Mouse (Mus musculus) megakaryocyte, embryonic 14.5 days (primary cell): ENCODE results near the gene Ldah. TPM values are rescaled to one million over a fixed set of nuclear protein-coding genes. Genes with fewer than 3 reads are reported as not detected.

Source experiments
- H3K27me3 ChIP-seq: replicated peaks from 2 replicates; pipeline ENCODE3; 2012; ENCODE audit warnings: inconsistent platforms
- H3K36me3 ChIP-seq: replicated peaks from 2 replicates; pipeline ENCODE3; 2012; ENCODE audit warnings: low read length, inconsistent platforms, mixed read lengths
- H3K4me1 ChIP-seq: 2 replicates; pipeline ENCODE4 v1.6.1; 2012; ENCODE audit warnings: inconsistent platforms
- H3K4me3 ChIP-seq: replicated peaks from 2 replicates; pipeline ENCODE3; 2012; ENCODE audit warnings: moderate library complexity, mild to moderate bottlenecking, inconsistent platforms
- H3K9me3 ChIP-seq: 2 replicates; pipeline ENCODE4 v1.6.1; 2012; ENCODE audit warnings: inconsistent platforms
- FLI1 ChIP-seq: IDR thresholded peaks from 2 replicates; pipeline ENCODE4 v1.6.1; 2012; ENCODE audit warnings: low read length, inconsistent platforms, mixed read lengths
- GATA1 ChIP-seq: IDR thresholded peaks from 3 replicates; pipeline ENCODE4 v1.6.1; 2012; ENCODE audit warnings: mixed read lengths, low read length, inconsistent platforms, borderline replicate concordance
- polyA plus RNA-seq: library from polyadenylated mRNA; stranded (reverse); fragments of >175 nt; gene quantifications from 2 replicates; pipeline ENCODE4 v1.2.3, GENCODE M21; 2012; ENCODE audit warnings: low replicate concordance; ENCODE audit not compliant: insufficient read depth

Gene Ldah
- polyA plus RNA-seq, 1 experiment = 1.4 TPM

GRCm38 (mm10) chr12:8297586-8298214 is 89.8 kb downstream of the Ldah start:
- H3K27me3 ChIP-seq = peaks cover 90% of the 10 kb centered on the region
- H3K9me3 ChIP-seq = no peaks in the 10 kb centered on the region; the same call in 1 of the 2 replicates
- H3K4me3 ChIP-seq = peak overlapping the region; percentile 90
- no peaks in the 10 kb centered on the region for H3K36me3 ChIP-seq
- H3K4me1 ChIP-seq = peaks cover 83% of the 10 kb centered on the region
- TF ChIP-seq GATA1 (no peak), FLI1 (no peak)

GRCm38 (mm10) chr12:8298361-8299142 is 90.6 kb downstream of the Ldah start:
- Histone ChIP-seq H3K27me3 (peaks cover 91% of the 10 kb centered on the region), H3K4me1 (peaks cover 91% of the 10 kb centered on the region), H3K36me3 (no peaks in the 10 kb centered on the region), H3K4me3 (peak overlapping the region; percentile 90), H3K9me3 (no peaks in the 10 kb centered on the region; the same call in 1 of the 2 replicates)
- TF ChIP-seq GATA1 (no peak), FLI1 (no peak)

GRCm38 (mm10) chr12:8299143-8300110 is 91.5 kb downstream of the Ldah start:
- H3K36me3 ChIP-seq = no peaks in the 10 kb centered on the region
- H3K4me1 ChIP-seq = peaks cover 87% of the 10 kb centered on the region
- H3K27me3 ChIP-seq = peaks cover 90% of the 10 kb centered on the region
- no peaks in the 10 kb centered on the region; the same call in 1 of the 2 replicates for H3K9me3 ChIP-seq
- no peak for TF ChIP-seq GATA1
- TF ChIP-seq FLI1 = no peak
- H3K4me3 ChIP-seq = peak overlapping the region; percentile 90

GRCm38 (mm10) chr12:8300111-8300480 is 92.2 kb downstream of the Ldah start:
- Histone ChIP-seq H3K9me3 (no peaks in the 10 kb centered on the region; the same call in 1 of the 2 replicates), H3K4me3 (no peak overlapping the region), H3K27me3 (peaks cover 89% of the 10 kb centered on the region), H3K4me1 (peaks cover 80% of the 10 kb centered on the region), H3K36me3 (no peaks in the 10 kb centered on the region)
- TF ChIP-seq FLI1 (no peak), GATA1 (no peak)

- Histone ChIP-seq H3K4me3 (no peak overlapping the region), H3K4me1 (peaks cover 76% of the 10 kb centered on the region), H3K9me3 (no peaks in the 10 kb centered on the region; the same call in 1 of the 2 replicates), H3K36me3 (no peaks in the 10 kb centered on the region), H3K27me3 (peaks cover 90% of the 10 kb centered on the region)
- TF ChIP-seq FLI1 (no peak), GATA1 (no peak)
These were observed 92.6 kb downstream of the Ldah start for GRCm38 (mm10) chr12:8300521-8300920.

- peaks cover 95% of the 10 kb centered on the region for H3K27me3 ChIP-seq
- no peaks in the 10 kb centered on the region; the same call in 1 of the 2 replicates for H3K9me3 ChIP-seq
- H3K4me3 ChIP-seq = peak overlapping the region; percentile 85
- peaks cover 69% of the 10 kb centered on the region for H3K4me1 ChIP-seq
- TF ChIP-seq FLI1 (no peak), GATA1 (no peak)
- H3K36me3 ChIP-seq = no peaks in the 10 kb centered on the region
These were observed 93.3 kb downstream of the Ldah start for GRCm38 (mm10) chr12:8301011-8301814.

- no peak for TF ChIP-seq GATA1
- TF ChIP-seq FLI1 = no peak
- Histone ChIP-seq H3K4me3 (peak within 1 kb of the TSS; percentile 85), H3K27me3 (peaks cover 93% of the 10 kb centered on the region)
These were observed 94.0 kb downstream of the Ldah start, which contains the start of gene Gdf7 for GRCm38 (mm10) chr12:8301841-8302431. Gdf7 (minus strand) TSS chr12:8301954.

GRCm38 (mm10) chr12:8305258-8305657 is 97.4 kb downstream of the Ldah start:
- no peak for TF ChIP-seq FLI1
- TF ChIP-seq GATA1 = no peak
- no peak overlapping the region for H3K4me3 ChIP-seq
- peaks cover 47% of the 10 kb centered on the region for H3K4me1 ChIP-seq
- H3K36me3 ChIP-seq = no peaks in the 10 kb centered on the region
- H3K27me3 ChIP-seq = peaks cover 73% of the 10 kb centered on the region
- no peaks in the 10 kb centered on the region for H3K9me3 ChIP-seq

More at GRCm38 (mm10) chr12:8301841-8302431, 94.0 kb downstream of the Ldah start, which contains the start of gene Gdf7:
- no peaks in the 10 kb centered on the region for H3K36me3 ChIP-seq
- H3K9me3 ChIP-seq = no peaks in the 10 kb centered on the region; the same call in 1 of the 2 replicates
- H3K4me1 ChIP-seq = peaks cover 70% of the 10 kb centered on the region

GRCm38 (mm10) chr12:8306432-8306831 is 98.5 kb downstream of the Ldah start:
- H3K27me3 ChIP-seq = peaks cover 73% of the 10 kb centered on the region

More at GRCm38 (mm10) chr12:8306432-8306831, 98.5 kb downstream of the Ldah start:
- Histone ChIP-seq H3K36me3 (no peaks in the 10 kb centered on the region), H3K4me1 (peaks cover 43% of the 10 kb centered on the region), H3K4me3 (no peak overlapping the region), H3K9me3 (no peaks in the 10 kb centered on the region)
- TF ChIP-seq GATA1 = no peak
- no peak for TF ChIP-seq FLI1
